Mouse (Mus musculus) thymus, postnatal 25 days (tissue): ENCODE measurements around the gene Acy3.
"Not testable (repeated sequence)": the region's sequence is repeated elsewhere in the genome, so short reads cannot be mapped to it uniquely, and the experiment has no call there.

Experiments used
- DNase-seq: peaks from one replicate; pipeline ENCODE4 v3.0.0; 2022

The Acy3 gene

GRCm38 (mm10) chr19:4004331-4004730, 18.0 kb downstream of the Acy3 start:
- no peak for DNase-seq

GRCm38 (mm10) chr19:4005091-4005490, 18.7 kb downstream of the Acy3 start:
- DNase-seq, result no peak

GRCm38 (mm10) chr19:4005971-4006370, 19.6 kb downstream of the Acy3 start:
- no peak for DNase-seq

- DNase-seq, result no peak
Observed at GRCm38 (mm10) chr19:4011086-4011485, 24.7 kb downstream of the Acy3 start.

GRCm38 (mm10) chr19:4012432-4013022, 26.2 kb downstream of the Acy3 start, which contains the start of gene Ndufv1:
Ndufv1 (minus strand) TSS chr19:4012806.
- peak; percentile 93 for DNase-seq

- DNase-seq, result no peak
Observed at GRCm38 (mm10) chr19:4013066-4013465, 26.7 kb downstream of the Acy3 start.

GRCm38 (mm10) chr19:4014802-4015201, 28.4 kb downstream of the Acy3 start:
- DNase-seq, result no peak

- DNase-seq, result no peak
Observed at GRCm38 (mm10) chr19:4015635-4016034, 29.3 kb downstream of the Acy3 start.

GRCm38 (mm10) chr19:4017921-4018587, 31.7 kb downstream of the Acy3 start:
- DNase-seq, result no peak

GRCm38 (mm10) chr19:4018743-4019583, 32.6 kb downstream of the Acy3 start:
- DNase-seq, result peak; percentile 67

- DNase-seq, result no peak
Observed at GRCm38 (mm10) chr19:4023185-4023584, 36.8 kb downstream of the Acy3 start.

- DNase-seq, result no peak
Observed at GRCm38 (mm10) chr19:4027576-4027975, 41.2 kb downstream of the Acy3 start.

- DNase-seq, result no peak
Observed at GRCm38 (mm10) chr19:4032668-4033067, 46.3 kb downstream of the Acy3 start.

- DNase-seq, result no peak
Observed at GRCm38 (mm10) chr19:4033298-4033697, 46.9 kb downstream of the Acy3 start.

- no peak for DNase-seq
Observed at GRCm38 (mm10) chr19:4033742-4034141, 47.4 kb downstream of the Acy3 start.

GRCm38 (mm10) chr19:4036327-4037045, 50.1 kb downstream of the Acy3 start:
- no peak for DNase-seq

GRCm38 (mm10) chr19:4037154-4037787, 50.9 kb downstream of the Acy3 start:
- DNase-seq, result not testable (repeated sequence)

GRCm38 (mm10) chr19:4037788-4038232, 51.4 kb downstream of the Acy3 start, which contains the start of gene Gstp1:
Gstp1 (minus strand) TSS chr19:4037985.
- DNase-seq, result peak; percentile 89
